Mouse (Mus musculus) liver, embryonic 14.5 days (tissue): ENCODE measurements around the gene Plekha7. TPM values are rescaled to one million over a fixed set of nuclear protein-coding genes. Genes with fewer than 3 reads are reported as not detected.

Experiments
- ATAC-seq: fragments of 200-750 bp; cut with Nextera tagmentation; 2 replicates; pipeline ENCODE4 v1.8.0; 2017; ENCODE audit warnings: moderate number of reproducible peaks, mild to moderate bottlenecking, moderate library complexity; ENCODE audit not compliant: insufficient read depth
- DNase-seq, 3 experiments: peaks; one replicate each; pipeline ENCODE4 v3.0.0-alpha.2; 2012 to 2013; ENCODE audit warnings: low read depth in 3 of 3, low spot score in 3 of 3
- H3K27ac ChIP-seq: fragments of 300-500 bp; sonication (generic); 2 replicates; pipeline ENCODE4 v1.5.1; 2014; ENCODE audit warnings: moderate library complexity, mild to moderate bottlenecking, control low read depth, inconsistent platforms
- H3K27me3 ChIP-seq: fragments of 300-500 bp; sonication (generic); 2 replicates; pipeline ENCODE4 v1.6.1; 2014; ENCODE audit warnings: mild to moderate bottlenecking, low read length, moderate library complexity; ENCODE audit not compliant: control insufficient read depth, insufficient read depth
- H3K36me3 ChIP-seq: fragments of 300-500 bp; sonication (generic); replicated peaks from 2 replicates; pipeline ENCODE4 v1.6.1; 2014; ENCODE audit warnings: low read depth; ENCODE audit not compliant: control insufficient read depth, insufficient read depth
- H3K4me1 ChIP-seq, 2 experiments: fragments of 200-500 bp in 1 of 2; fragments of 300-500 bp in 1 of 2; sonication (generic) in 1 of 2; replicated peaks; 2 replicates each; pipeline ENCODE4 v1.6.1; 2012 to 2014; ENCODE audit warnings: antibody characterized with exemption in 1 of 2, inconsistent platforms in 1 of 2, low read length in 1 of 2; ENCODE audit not compliant: control insufficient read depth in 2 of 2, insufficient read depth in 2 of 2
- H3K4me2 ChIP-seq: fragments of 300-500 bp; sonication (generic); 2 replicates; pipeline ENCODE4 v1.6.1; 2014; ENCODE audit warnings: low read depth, mild to moderate bottlenecking, control low read depth, moderate library complexity
- H3K4me3 ChIP-seq, 2 experiments: fragments of 200-500 bp in 1 of 2; fragments of 300-500 bp in 1 of 2; sonication (generic) in 1 of 2; 2 replicates each; pipeline ENCODE4 v1.5.1; 2012 to 2014; ENCODE audit warnings: low read depth in 2 of 2, low read length in 2 of 2, mild to moderate bottlenecking in 2 of 2, control low read depth in 1 of 2, inconsistent platforms in 1 of 2, moderate library complexity in 1 of 2; ENCODE audit not compliant: insufficient read depth in 1 of 2
- H3K9ac ChIP-seq: fragments of 300-500 bp; sonication (generic); replicated peaks from 2 replicates; pipeline ENCODE4 v1.6.1; 2014; ENCODE audit warnings: mild to moderate bottlenecking, control low read depth, moderate library complexity
- H3K9me3 ChIP-seq: fragments of 300-500 bp; sonication (generic); 2 replicates; pipeline ENCODE4 v1.6.1; 2016; ENCODE audit warnings: low read length, mixed read lengths; ENCODE audit not compliant: control insufficient read depth
- CTCF ChIP-seq: IDR thresholded peaks from 2 replicates; pipeline ENCODE4 v1.5.1; 2016; ENCODE audit warnings: antibody characterized with exemption, low read depth, control low read depth
- EP300 ChIP-seq: IDR thresholded peaks from 2 replicates; pipeline ENCODE4 v1.6.1; 2016; ENCODE audit warnings: antibody characterized with exemption, low read depth
- WGBS: fragments of 180-500 bp; shearing (Covaris S2); extraction: QIAGEN DNeasy Blood & Tissue Kit; methylation state at CpG from one replicate; pipeline ENCODE4 v1.1.7; 2014; ENCODE audit not compliant: insufficient replicate concordance; 5-methylcytosine and 5-hydroxymethylcytosine counted together
- polyA plus RNA-seq, 2 experiments: library from polyadenylated mRNA; depleted of rRNA in 1 of 2; stranded (reverse) in 1 of 2; unstranded in 1 of 2; fragments of >200 nt; fragmentation: Nextera tagmentation in 1 of 2; extraction: Ambion mirVana in 1 of 2; gene quantifications; 2 replicates each; pipeline versions ENCODE4 v1.2.1 to v1.2.3; 2012 to 2014

Gene Plekha7
- polyA plus RNA-seq, 2 experiments, result 1.5 to 2.1 TPM

GRCm38 (mm10) chr7:116200544-116200943 lies 107.6 kb downstream of the Plekha7 start:
- Histone ChIP-seq H3K9me3 (no peaks in the 10 kb centered on the region), H3K4me3 (no peak overlapping the region), H3K9ac (no peak overlapping the region), H3K27me3 (no peaks in the 10 kb centered on the region), H3K4me2 (no peak overlapping the region), H3K36me3 (no peaks in the 10 kb centered on the region), H3K4me1 (peaks cover 0 to 4% of the 10 kb centered on the region in 2 experiments; a peak in 1 of 4 replicates), H3K27ac (no peak overlapping the region)
- WGBS, result 51% methylated on average over 2 of the region's 2 CpGs
- TF ChIP-seq EP300, result no peak
- TF ChIP-seq CTCF, result no peak
- DNase-seq, result no peak
- ATAC-seq, result no peak

- no peak for TF ChIP-seq EP300
- TF ChIP-seq CTCF, result peak; percentile 19; the same call in 1 of the 2 replicates
- Histone ChIP-seq H3K27me3 (no peaks in the 10 kb centered on the region), H3K4me2 (no peak overlapping the region), H3K36me3 (no peaks in the 10 kb centered on the region), H3K4me3 (no peak overlapping the region), H3K4me1 (peaks cover 0 to 4% of the 10 kb centered on the region in 2 experiments; a peak in 1 of 4 replicates), H3K9me3 (no peaks in the 10 kb centered on the region), H3K27ac (no peak overlapping the region), H3K9ac (no peak overlapping the region)
- WGBS, result 33% methylated on average over 2 of the region's 2 CpGs
- ATAC-seq (no peak), DNase-seq (no peak)
These were observed 109.3 kb downstream of the Plekha7 start for GRCm38 (mm10) chr7:116198902-116199301.

- Histone ChIP-seq H3K36me3 (no peaks in the 10 kb centered on the region), H3K4me3 (no peak overlapping the region), H3K4me2 (no peak overlapping the region), H3K4me1 (peaks cover 0 to 4% of the 10 kb centered on the region in 2 experiments; a peak in 1 of 4 replicates), H3K27ac (no peak overlapping the region), H3K9ac (no peak overlapping the region), H3K9me3 (no peaks in the 10 kb centered on the region), H3K27me3 (no peaks in the 10 kb centered on the region)
- DNase-seq, result no peak
- ATAC-seq, result no peak
- 18% methylated on average over 7 of the region's 7 CpGs for WGBS
- 0 out of 2 replicates have a peak, but pooled peaks have one; percentile 0 for TF ChIP-seq CTCF
- no peak for TF ChIP-seq EP300
These were observed 109.8 kb downstream of the Plekha7 start for GRCm38 (mm10) chr7:116198407-116198806.

GRCm38 (mm10) chr7:116196974-116197679 lies 111.0 kb downstream of the Plekha7 start:
- WGBS, result 45% methylated on average over 8 of the region's 8 CpGs
- H3K27me3 ChIP-seq, result no peaks in the 10 kb centered on the region
- no peak overlapping the region for H3K4me3 ChIP-seq
- no peak overlapping the region for H3K4me2 ChIP-seq
- no peak overlapping the region for H3K9ac ChIP-seq
- no peak overlapping the region for H3K27ac ChIP-seq
- H3K36me3 ChIP-seq, result no peaks in the 10 kb centered on the region
- TF ChIP-seq CTCF, result no peak
- TF ChIP-seq EP300, result no peak
- DNase-seq (no peak), ATAC-seq (no peak)
- H3K9me3 ChIP-seq, result no peaks in the 10 kb centered on the region
- H3K4me1 ChIP-seq, result peaks cover 0 to 4% of the 10 kb centered on the region in 2 experiments; a peak in 1 of 4 replicates

GRCm38 (mm10) chr7:116194996-116195395 lies 113.2 kb downstream of the Plekha7 start:
- H3K4me2 ChIP-seq, result no peak overlapping the region
- WGBS, result 51% methylated on average over 7 of the region's 7 CpGs
- H3K36me3 ChIP-seq, result no peaks in the 10 kb centered on the region
- no peaks in the 10 kb centered on the region for H3K27me3 ChIP-seq
- ATAC-seq, result no peak
- H3K9me3 ChIP-seq, result no peaks in the 10 kb centered on the region
- H3K27ac ChIP-seq, result no peak overlapping the region
- no peak for TF ChIP-seq EP300
- no peak for TF ChIP-seq CTCF
- H3K4me3 ChIP-seq, result no peak overlapping the region
- H3K4me1 ChIP-seq, result peaks cover 0 to 4% of the 10 kb centered on the region in 2 experiments; a peak in 1 of 4 replicates
- H3K9ac ChIP-seq, result no peak overlapping the region
- DNase-seq, result no peak
